Mouse (Mus musculus) myocyte (in vitro differentiated cells): ENCODE data around the gene Phb. TPM values are rescaled to one million over a fixed set of nuclear protein-coding genes. Genes with fewer than 3 reads are reported as not detected.

Experiments
- H3K27me3 ChIP-seq: one replicate; pipeline ENCODE4 v1.6.1; 2011; ENCODE audit not compliant: control insufficient read depth, insufficient read depth, insufficient read length
- H3K36me3 ChIP-seq: one replicate; pipeline ENCODE4 v1.6.1; 2011; ENCODE audit not compliant: control insufficient read depth, insufficient read depth
- H3K4me2 ChIP-seq: one replicate; pipeline ENCODE4 v1.6.1; 2011; ENCODE audit warnings: low read depth, control low read depth
- H3K4me3 ChIP-seq: one replicate; pipeline ENCODE4 v1.5.1; 2011; ENCODE audit warnings: mild to moderate bottlenecking, control low read depth, moderate library complexity
- H3K79me2 ChIP-seq: one replicate; pipeline ENCODE4 v1.6.1; 2011; ENCODE audit not compliant: control insufficient read depth, insufficient read depth
- H3ac ChIP-seq: one replicate; pipeline ENCODE4 v1.6.1; 2011; ENCODE audit not compliant: control insufficient read depth, insufficient read length
- CEBPB ChIP-seq: IDR thresholded peaks from 2 replicates; pipeline ENCODE4 v1.6.1; 2011; ENCODE audit warnings: mild to moderate bottlenecking, moderate library complexity; ENCODE audit not compliant: poor library complexity, insufficient read depth, severe bottlenecking
- E2F4 ChIP-seq: IDR thresholded peaks from one replicate; pipeline ENCODE4 v1.6.1; 2011; ENCODE audit warnings: mild to moderate bottlenecking, control low read depth, moderate library complexity; ENCODE audit not compliant: insufficient read depth
- MAX ChIP-seq: IDR thresholded peaks from one replicate; pipeline ENCODE4 v1.6.1; 2011; ENCODE audit warnings: low read depth, mild to moderate bottlenecking, control low read depth
- MYOD1 ChIP-seq, 3 experiments: IDR thresholded peaks; one replicate each; pipeline ENCODE4 v1.6.1; 2011; ENCODE audit warnings: control low read depth in 2 of 3, low read depth in 2 of 3, mild to moderate bottlenecking in 2 of 3, moderate library complexity in 1 of 3; ENCODE audit not compliant: insufficient read length in 2 of 3, control insufficient read depth in 1 of 3
- MYOG ChIP-seq, 3 experiments: IDR thresholded peaks; one replicate each; pipeline ENCODE4 v1.6.1; 2011; ENCODE audit warnings: control low read depth in 2 of 3, low read depth in 2 of 3, mild to moderate bottlenecking in 2 of 3; ENCODE audit not compliant: insufficient read length in 2 of 3, control insufficient read depth in 1 of 3, insufficient read depth in 1 of 3
- POLR2A ChIP-seq: IDR thresholded peaks from one replicate; pipeline ENCODE4 v1.6.1; 2011; ENCODE audit warnings: low read depth, mild to moderate bottlenecking, control low read depth, moderate library complexity; ENCODE audit not compliant: insufficient read length
- POLR2AphosphoS2 ChIP-seq: IDR thresholded peaks from one replicate; pipeline ENCODE4 v1.6.1; 2011; ENCODE audit warnings: low read depth, control low read depth; ENCODE audit not compliant: insufficient read length
- REST ChIP-seq: IDR thresholded peaks from one replicate; pipeline ENCODE4 v1.6.1; 2011; ENCODE audit warnings: mild to moderate bottlenecking, control low read depth, moderate library complexity; ENCODE audit not compliant: insufficient read depth, insufficient read length
- SRF ChIP-seq: IDR thresholded peaks from one replicate; pipeline ENCODE4 v1.6.1; 2011; ENCODE audit warnings: low read depth; ENCODE audit not compliant: control insufficient read depth, insufficient read length
- TCF12 ChIP-seq: IDR thresholded peaks from one replicate; pipeline ENCODE4 v1.6.1; 2011; ENCODE audit warnings: mild to moderate bottlenecking, control low read depth; ENCODE audit not compliant: poor library complexity, insufficient read depth, severe bottlenecking
- TCF3 ChIP-seq: IDR thresholded peaks from one replicate; pipeline ENCODE4 v1.6.1; 2011; ENCODE audit warnings: low read depth, control low read depth; ENCODE audit not compliant: insufficient read length
- USF1 ChIP-seq: IDR thresholded peaks from one replicate; pipeline ENCODE4 v1.6.1; 2011; ENCODE audit warnings: low read depth, mild to moderate bottlenecking, control low read depth, moderate library complexity
- polyA plus RNA-seq: library from polyadenylated mRNA; unstranded; fragments of >200 nt; fragmentation: generic; extraction: Trizol; gene quantifications from one replicate; pipeline ENCODE4 v1.2.1, GENCODE M21; 2012; ENCODE audit warnings: missing spikeins

Phb gene
- polyA plus RNA-seq, 1 experiment = 343 TPM

- Histone ChIP-seq H3ac (no peak overlapping the region), H3K79me2 (no peaks in the 10 kb centered on the region)
Measured at GRCm38 (mm10) chr11:95698541-95698940, 31.8 kb downstream of the Phb start.

GRCm38 (mm10) chr11:95700778-95701739, 34.3 kb downstream of the Phb start:
- TF ChIP-seq POLR2A (no peak), SRF (no peak), MAX (no peak), E2F4 (no peak), REST (no peak), TCF3 (no peak), USF1 (no peak), MYOG (IDR thresholded peaks at IDR 0.05; ENCODE audit: control insufficient read depth in 1 of 3, insufficient read depth in 1 of 3, insufficient read length in 2 of 3, low read depth in 2 of 3) (no peak), MYOD1 (IDR thresholded peaks at IDR 0.05; ENCODE audit: control insufficient read depth in 1 of 3, insufficient read length in 2 of 3, low read depth in 2 of 3) (no peak), CEBPB (no peak), POLR2AphosphoS2 (no peak), TCF12 (no peak)
- H3K27me3 ChIP-seq = peaks cover 43% of the 10 kb centered on the region
- H3K4me2 ChIP-seq = no peak overlapping the region
- H3K4me3 ChIP-seq = no peak overlapping the region
- no peak overlapping the region for H3ac ChIP-seq
- H3K36me3 ChIP-seq = no peaks in the 10 kb centered on the region
- no peaks in the 10 kb centered on the region for H3K79me2 ChIP-seq

More at GRCm38 (mm10) chr11:95698541-95698940, 31.8 kb downstream of the Phb start:
- Histone ChIP-seq H3K36me3 (no peaks in the 10 kb centered on the region), H3K4me2 (no peak overlapping the region), H3K4me3 (no peak overlapping the region), H3K27me3 (peaks cover 27% of the 10 kb centered on the region)
- no peak for TF ChIP-seq E2F4
- TF ChIP-seq MYOG (IDR thresholded peaks at IDR 0.05; ENCODE audit: control insufficient read depth in 1 of 3, insufficient read depth in 1 of 3, insufficient read length in 2 of 3, low read depth in 2 of 3) = no peak
- TF ChIP-seq MYOD1 (IDR thresholded peaks at IDR 0.05; ENCODE audit: control insufficient read depth in 1 of 3, insufficient read length in 2 of 3, low read depth in 2 of 3) = no peak
- TF ChIP-seq POLR2A = no peak

GRCm38 (mm10) chr11:95704032-95704969, 37.5 kb downstream of the Phb start:
- no peak overlapping the region for H3K4me2 ChIP-seq
- H3K36me3 ChIP-seq = no peaks in the 10 kb centered on the region
- peaks cover 26% of the 10 kb centered on the region for H3K27me3 ChIP-seq
- TF ChIP-seq REST (no peak), POLR2A (no peak), USF1 (no peak), E2F4 (no peak), TCF12 (no peak), SRF (no peak), TCF3 (no peak), MYOG (IDR thresholded peaks at IDR 0.05; ENCODE audit: control insufficient read depth in 1 of 3, insufficient read depth in 1 of 3, insufficient read length in 2 of 3, low read depth in 2 of 3) (no peak), POLR2AphosphoS2 (no peak), MAX (no peak), MYOD1 (IDR thresholded peaks at IDR 0.05; ENCODE audit: control insufficient read depth in 1 of 3, insufficient read length in 2 of 3, low read depth in 2 of 3) (no peak), CEBPB (no peak)
- H3ac ChIP-seq = no peak overlapping the region
- H3K79me2 ChIP-seq = no peaks in the 10 kb centered on the region
- H3K4me3 ChIP-seq = no peak overlapping the region

- Histone ChIP-seq H3K27me3 (peaks cover 23% of the 10 kb centered on the region), H3K79me2 (no peaks in the 10 kb centered on the region), H3K36me3 (no peaks in the 10 kb centered on the region), H3K4me2 (no peak overlapping the region), H3K4me3 (no peak overlapping the region), H3ac (no peak overlapping the region)
- TF ChIP-seq SRF = no peak
- no peak for TF ChIP-seq USF1
Measured at GRCm38 (mm10) chr11:95704970-95705330, 38.2 kb downstream of the Phb start.
